Mouse (Mus musculus) bone marrow macrophage, adult 2 months (primary cell): ENCODE data around the gene Tenm4. TPM values are rescaled to one million over a fixed set of nuclear protein-coding genes. Genes with fewer than 3 reads are reported as not detected.

ENCODE experiments used
- H3K27ac ChIP-seq: 2 replicates; pipeline ENCODE4 v1.5.1; 2012; ENCODE audit warnings: low read depth, low read length; ENCODE audit not compliant: insufficient read depth
- H3K4me1 ChIP-seq: 2 replicates; pipeline ENCODE4 v1.6.1; 2012; ENCODE audit warnings: low read length; ENCODE audit not compliant: control insufficient read depth, insufficient read depth
- H3K4me3 ChIP-seq: 2 replicates; pipeline ENCODE4 v1.5.1; 2012; ENCODE audit warnings: mild to moderate bottlenecking, low read length, moderate library complexity; ENCODE audit not compliant: insufficient read depth
- CTCF ChIP-seq: IDR thresholded peaks from 2 replicates; pipeline ENCODE4 v1.5.1; 2012; ENCODE audit warnings: low read depth, mild to moderate bottlenecking, low read length, moderate library complexity
- POLR2A ChIP-seq: IDR thresholded peaks from 2 replicates; pipeline ENCODE4 v1.6.1; 2012; ENCODE audit warnings: mild to moderate bottlenecking, low read depth, low read length, borderline replicate concordance
- polyA plus RNA-seq: library from polyadenylated mRNA; stranded (reverse); fragments of >200 nt; gene quantifications from 2 replicates; pipeline ENCODE4 v1.2.4, GENCODE M21; 2012; ENCODE audit not compliant: missing spikeins, insufficient read depth, insufficient read length

The Tenm4 gene
- polyA plus RNA-seq, 1 experiment = not detected

DNA sequence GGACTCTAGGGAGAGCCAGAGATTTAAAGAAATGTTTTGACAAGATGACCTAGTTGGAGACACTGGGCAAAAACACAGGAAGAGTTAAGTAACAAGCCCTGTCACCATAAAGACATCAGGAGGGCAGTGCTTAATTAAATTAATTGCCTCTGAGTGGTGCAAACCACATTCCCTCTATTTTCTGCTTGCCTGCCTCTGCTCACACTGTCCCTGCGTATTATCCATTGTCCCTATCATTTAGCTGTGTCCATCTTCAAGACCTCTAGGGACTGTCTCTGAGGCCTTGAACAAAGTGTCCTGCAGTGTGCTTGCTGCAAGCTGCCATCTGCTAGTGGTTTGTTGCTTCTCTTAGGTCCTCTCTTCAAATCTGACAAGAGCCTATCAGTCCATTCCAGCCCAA, 508.7 kb downstream of the Tenm4 start:
- TF ChIP-seq POLR2A (no peak), CTCF (no peak)
- Histone ChIP-seq H3K27ac (no peak overlapping the region), H3K4me3 (no peak overlapping the region), H3K4me1 (no peaks in the 10 kb centered on the region)

DNA sequence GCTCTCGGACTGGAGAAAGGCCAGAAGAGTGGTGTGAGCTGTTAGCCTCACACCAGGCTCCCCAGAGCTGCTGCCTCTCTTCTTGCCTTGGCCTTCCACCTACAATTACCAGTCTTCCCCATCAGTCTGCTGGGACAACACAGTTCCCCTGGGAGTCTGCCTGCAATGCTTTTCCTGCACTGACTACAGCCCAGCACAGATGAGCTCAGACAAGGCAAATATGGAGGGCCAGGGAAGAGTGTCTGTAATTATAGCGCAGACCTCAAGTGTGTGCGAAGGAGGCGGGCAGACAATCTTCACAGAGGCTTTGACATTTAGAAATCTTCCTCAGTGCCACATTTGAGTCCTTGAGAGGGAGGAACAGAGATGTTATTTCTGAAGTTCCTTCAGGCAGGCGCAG, 509.4 kb downstream of the Tenm4 start:
- TF ChIP-seq CTCF (no peak), POLR2A (no peak)
- H3K4me1 ChIP-seq = no peaks in the 10 kb centered on the region
- no peak overlapping the region for H3K4me3 ChIP-seq
- H3K27ac ChIP-seq = no peak overlapping the region

DNA sequence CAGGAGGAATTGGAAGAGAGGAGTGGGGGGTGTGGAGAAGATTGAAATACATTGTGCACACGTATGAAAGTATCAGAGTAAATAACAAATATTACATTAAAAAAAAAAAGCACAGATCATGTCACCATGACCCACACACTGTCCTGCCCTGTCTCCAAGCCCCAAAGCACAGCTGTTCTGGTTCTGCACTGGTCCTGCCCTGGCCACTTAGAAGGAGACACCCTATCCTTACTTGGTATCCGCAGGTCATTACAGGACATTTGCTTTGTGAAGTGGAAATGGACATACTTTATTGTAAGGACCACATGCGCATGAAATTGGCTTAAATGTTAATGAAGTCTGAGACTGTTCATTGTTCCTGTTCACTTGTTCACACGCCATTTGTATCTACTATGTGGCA, 510.8 kb downstream of the Tenm4 start:
- Histone ChIP-seq H3K4me1 (no peaks in the 10 kb centered on the region), H3K4me3 (no peak overlapping the region), H3K27ac (no peak overlapping the region)
- TF ChIP-seq POLR2A (no peak), CTCF (no peak)

DNA sequence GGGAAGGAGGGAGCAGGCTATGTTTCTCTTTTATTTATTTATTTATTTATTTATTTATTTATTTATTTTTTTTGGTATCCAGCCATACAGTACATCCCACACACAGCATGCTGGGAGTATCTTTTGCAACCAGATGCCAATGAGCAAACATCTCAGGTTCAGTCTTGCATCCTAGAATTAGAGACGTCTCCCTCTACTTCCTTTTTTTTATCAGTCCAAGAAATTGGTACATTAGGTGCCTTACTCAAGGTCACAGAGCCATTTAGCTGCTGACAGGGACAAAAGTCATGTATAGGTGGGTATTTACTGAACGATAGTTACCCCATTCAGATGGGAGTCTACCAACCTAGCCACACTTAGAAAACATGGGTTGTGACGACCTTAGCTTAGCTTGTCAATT, 517.1 kb downstream of the Tenm4 start:
- Histone ChIP-seq H3K4me1 (no peaks in the 10 kb centered on the region), H3K27ac (no peak overlapping the region), H3K4me3 (no peak overlapping the region)
- no peak for TF ChIP-seq CTCF
- TF ChIP-seq POLR2A = no peak

DNA sequence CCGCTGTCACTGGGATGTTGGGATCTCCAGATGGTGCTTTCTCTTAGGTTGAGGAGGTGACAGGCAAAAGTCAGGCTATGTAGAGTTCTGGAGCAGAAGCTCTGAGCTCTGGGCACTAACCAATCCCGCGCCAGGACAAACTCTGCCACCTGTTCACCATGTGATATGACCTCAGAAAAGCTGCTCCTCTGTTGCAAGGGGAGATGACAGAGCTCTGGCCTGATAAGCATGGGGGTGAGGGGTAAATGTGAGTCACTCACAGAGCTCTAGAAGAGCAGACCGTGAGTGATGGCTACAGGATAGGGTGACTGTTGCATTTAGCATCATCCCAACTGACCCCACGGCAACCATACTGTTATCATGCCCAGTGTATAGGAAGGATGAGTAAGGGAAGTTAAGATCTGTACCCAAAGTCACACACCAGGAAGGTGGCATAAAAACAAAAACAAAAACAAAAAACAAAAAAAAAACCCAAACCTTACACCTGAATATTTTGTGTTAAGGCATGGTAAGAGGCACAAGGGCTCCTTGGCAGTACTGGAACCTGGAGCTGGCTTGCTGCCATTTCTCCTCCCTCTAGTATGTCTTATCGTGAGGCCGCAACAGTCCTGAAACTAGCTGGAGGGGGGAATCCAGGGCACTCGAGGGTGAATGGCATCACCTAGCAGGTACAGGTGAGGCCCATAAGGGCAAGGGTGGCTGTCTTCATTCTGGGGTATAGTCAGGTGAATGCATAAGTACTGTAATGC, 530.2 kb downstream of the Tenm4 start:
- Histone ChIP-seq H3K4me3 (no peak overlapping the region), H3K4me1 (no peaks in the 10 kb centered on the region), H3K27ac (no peak overlapping the region)
- TF ChIP-seq CTCF (no peak), POLR2A (no peak)

DNA sequence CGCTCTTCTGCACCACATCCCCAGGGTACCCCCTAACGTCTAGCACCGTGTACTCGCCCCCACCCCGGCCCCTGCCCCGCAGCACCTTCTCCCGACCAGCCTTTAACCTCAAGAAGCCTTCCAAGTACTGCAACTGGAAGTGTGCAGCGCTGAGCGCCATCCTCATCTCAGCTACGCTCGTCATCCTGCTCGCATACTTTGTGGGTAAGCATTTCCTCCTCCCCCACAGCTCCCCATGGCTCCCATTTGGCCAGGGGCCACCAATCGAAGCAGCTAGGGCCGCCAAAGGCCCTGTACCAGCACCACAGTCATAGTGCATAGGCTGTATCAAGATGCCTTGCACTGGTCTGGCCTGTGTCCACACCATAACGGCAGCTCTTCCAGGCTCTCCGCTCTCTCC, 532.9 kb downstream of the Tenm4 start:
- no peak overlapping the region for H3K27ac ChIP-seq
- no peak for TF ChIP-seq CTCF
- no peak for TF ChIP-seq POLR2A
- H3K4me3 ChIP-seq = no peak overlapping the region

DNA sequence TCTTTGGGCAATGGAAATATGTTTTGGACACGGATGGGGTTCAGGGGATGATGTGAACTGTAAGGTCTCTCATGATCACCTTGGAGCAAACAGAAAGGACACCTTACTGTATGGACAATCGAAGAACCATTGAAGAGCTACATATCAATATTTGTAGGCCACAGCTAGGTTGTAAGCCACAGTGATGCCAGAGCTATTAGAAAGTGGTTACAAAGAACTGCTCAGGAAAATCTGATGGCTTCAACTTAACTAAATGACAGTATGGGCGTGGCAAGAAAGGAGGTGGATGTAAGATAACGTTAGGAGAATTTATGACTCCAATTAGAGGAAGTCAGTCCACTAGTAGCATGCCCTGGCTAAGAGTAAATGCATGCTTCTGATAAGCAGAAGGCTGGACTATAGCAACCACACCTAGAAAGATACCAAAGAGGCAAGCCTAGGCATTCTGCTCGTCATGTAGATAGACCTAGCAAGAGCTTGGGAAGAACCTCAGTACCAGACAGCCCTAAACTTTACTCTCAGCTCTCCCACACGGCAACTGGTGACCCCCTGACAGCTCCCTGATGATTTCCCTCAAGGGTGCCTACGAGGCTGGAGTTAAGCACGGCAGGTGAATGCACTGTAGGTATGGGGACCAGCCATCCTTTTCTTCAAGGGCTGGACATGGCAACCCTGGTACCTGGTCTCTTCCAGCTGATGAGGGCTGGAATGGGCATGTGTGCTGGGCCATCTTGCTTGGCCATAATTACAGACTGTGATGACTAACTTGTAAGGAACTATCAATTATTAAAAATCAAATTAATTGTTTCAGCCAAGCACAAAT, 534.5 kb downstream of the Tenm4 start:
- Histone ChIP-seq H3K4me3 (no peak overlapping the region), H3K27ac (no peak overlapping the region), H3K4me1 (no peaks in the 10 kb centered on the region)
- TF ChIP-seq POLR2A = no peak
- no peak for TF ChIP-seq CTCF

More for the DNA sequence above, 532.9 kb downstream of the Tenm4 start:
- H3K4me1 ChIP-seq = no peaks in the 10 kb centered on the region

DNA sequence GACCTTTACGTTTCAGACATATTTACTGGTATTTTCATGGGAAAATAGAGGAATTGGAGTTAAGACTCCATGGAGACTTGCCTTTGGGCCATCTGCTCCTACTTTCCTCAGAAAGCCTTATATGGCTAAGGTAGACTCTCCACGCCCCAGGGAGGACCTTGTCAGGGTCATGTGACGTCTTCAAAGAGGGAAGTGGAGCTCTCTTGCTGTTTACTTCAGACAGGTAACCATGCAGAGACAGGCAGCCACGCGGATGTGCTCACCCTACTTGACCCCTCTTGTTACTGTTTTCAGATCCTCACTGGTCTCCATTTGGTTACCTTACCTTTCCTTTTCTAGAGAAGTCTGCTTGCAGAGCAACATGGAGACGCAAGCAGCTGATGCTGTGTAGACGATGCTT, 535.5 kb downstream of the Tenm4 start:
- H3K4me1 ChIP-seq = no peaks in the 10 kb centered on the region
- H3K4me3 ChIP-seq = no peak overlapping the region
- TF ChIP-seq CTCF (no peak), POLR2A (no peak)
- no peak overlapping the region for H3K27ac ChIP-seq

DNA sequence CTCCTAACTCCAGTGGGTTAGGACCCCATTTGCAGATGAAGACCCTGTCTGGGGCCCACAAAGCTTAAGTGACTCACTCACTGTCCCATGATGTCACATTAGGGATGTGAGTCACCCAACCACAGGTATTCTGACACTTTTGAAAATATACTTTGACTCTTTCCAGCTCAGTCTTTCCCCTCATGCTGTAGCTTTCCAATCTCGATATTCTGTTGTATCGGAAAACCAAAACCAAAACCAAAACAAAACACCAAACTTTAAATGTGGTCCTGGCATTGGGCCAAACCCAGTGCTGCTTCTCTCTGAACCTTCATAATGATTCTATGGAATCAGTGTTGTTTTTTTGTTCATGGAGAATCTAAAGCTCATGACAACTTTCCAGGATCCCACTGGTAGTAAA, 536.1 kb downstream of the Tenm4 start:
- no peak overlapping the region for H3K27ac ChIP-seq
- H3K4me3 ChIP-seq = no peak overlapping the region
- H3K4me1 ChIP-seq = no peaks in the 10 kb centered on the region
- TF ChIP-seq CTCF (no peak), POLR2A (no peak)

DNA sequence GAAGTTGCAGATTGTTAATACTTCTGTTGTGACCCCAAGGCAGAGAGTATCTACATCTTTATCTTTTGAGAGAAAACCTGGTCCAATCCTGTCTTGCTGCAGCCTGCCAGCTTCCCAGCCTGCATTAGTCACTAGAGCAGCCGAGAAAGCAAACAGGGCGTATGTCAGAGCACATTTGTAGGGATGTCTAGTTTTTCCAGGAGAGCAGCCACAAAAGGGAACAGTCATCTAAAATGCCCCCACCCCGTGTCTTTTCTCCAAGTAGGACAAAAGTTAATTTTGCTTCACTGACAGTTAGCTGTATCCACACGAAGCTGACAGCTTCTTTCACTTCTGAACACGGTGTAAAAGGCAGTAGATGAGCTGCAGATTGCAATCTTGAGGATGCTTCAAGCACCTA, 537.0 kb downstream of the Tenm4 start:
- no peak overlapping the region for H3K4me3 ChIP-seq
- TF ChIP-seq POLR2A (no peak), CTCF (no peak)
- H3K4me1 ChIP-seq = no peaks in the 10 kb centered on the region
- H3K27ac ChIP-seq = no peak overlapping the region
